In the genomic region with DNA sequence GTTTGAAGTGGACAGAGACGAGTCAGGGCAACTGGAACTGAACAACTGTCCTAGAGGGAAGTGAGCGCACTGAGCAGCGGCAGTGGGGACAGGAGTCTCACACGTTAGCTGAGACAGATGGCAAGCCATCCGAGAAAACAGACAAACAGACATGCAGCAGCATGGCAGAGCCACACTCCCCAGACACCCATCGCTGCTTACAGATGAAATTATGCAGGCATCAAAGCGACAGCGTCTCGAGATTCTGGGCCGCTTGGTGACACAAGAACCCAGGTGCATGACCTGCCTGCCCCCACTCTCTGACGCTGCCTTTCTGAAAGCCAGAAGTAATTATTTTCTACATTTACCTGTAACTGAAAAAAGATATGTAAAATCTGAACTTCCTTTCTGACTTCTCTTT, we compare ENCODE assay signal across 16 mouse cellular contexts.
"Had no signal": no experiment of that assay in that cellular context is flagged by ENCODE, and none has a peak within 500 bp of the region (broad histone marks: within the 10 kb centered on the region; RNA-seq: fewer than 3 reads in every experiment).

No protein-coding gene starts in this region.

- H3K4me1 ChIP-seq: midbrain, embryonic 12.5 days; neural tube, embryonic 12.5 days; neural tube, embryonic 15.5 days; stomach, embryonic 15.5 days had no signal

- H3K27ac ChIP-seq: liver, embryonic 13.5 days; midbrain, embryonic 12.5 days; neural tube, embryonic 12.5 days; neural tube, embryonic 15.5 days; stomach, embryonic 15.5 days had no signal

- H3K27me3 ChIP-seq: midbrain, embryonic 12.5 days; neural tube, embryonic 12.5 days; neural tube, embryonic 15.5 days; stomach, embryonic 15.5 days had no signal

- H3K4me3 ChIP-seq: liver, embryonic 13.5 days; midbrain, embryonic 12.5 days; neural tube, embryonic 12.5 days; neural tube, embryonic 15.5 days; stomach, embryonic 15.5 days had no signal

- ATAC-seq: midbrain, embryonic 16.5 days had no signal

- H3K9me3 ChIP-seq: liver, embryonic 13.5 days; midbrain, embryonic 12.5 days; neural tube, embryonic 12.5 days; neural tube, embryonic 15.5 days; stomach, embryonic 15.5 days had no signal

- H3K4me2 ChIP-seq: liver, embryonic 13.5 days; midbrain, embryonic 12.5 days; neural tube, embryonic 12.5 days; neural tube, embryonic 15.5 days; stomach, embryonic 15.5 days had no signal

- H3K9ac ChIP-seq: liver, embryonic 13.5 days; midbrain, embryonic 12.5 days; neural tube, embryonic 12.5 days; neural tube, embryonic 15.5 days; stomach, embryonic 15.5 days had no signal

- H3K36me3 ChIP-seq: liver, embryonic 13.5 days; midbrain, embryonic 12.5 days; neural tube, embryonic 12.5 days; neural tube, embryonic 15.5 days; stomach, embryonic 15.5 days had no signal

- DNase-seq: kidney, adult 9 months; left cerebral cortex, postnatal 4 days; liver, embryonic 13.5 days; lung, adult 2 months; lung, postnatal 14 days; lung, postnatal 4 days; right cerebral cortex, adult 18-20 months; right cerebral cortex, postnatal 14 days; right cerebral cortex, postnatal 4 days; spleen, adult 18-20 months; thymus, postnatal 25 days had no signal
